Mouse (Mus musculus) lung, adult 2 months (tissue): ENCODE results near the gene Rfx4.

Source experiments
- CTCF ChIP-seq: fragments of 200-500 bp; IDR thresholded peaks from 2 replicates; pipeline ENCODE4 v1.5.1; 2011; ENCODE audit warnings: mild to moderate bottlenecking, low read length, control low read depth; ENCODE audit not compliant: insufficient read depth
- POLR2A ChIP-seq: fragments of 200-500 bp; IDR thresholded peaks from 2 replicates; pipeline ENCODE4 v1.6.1; 2011; ENCODE audit warnings: low read depth, mild to moderate bottlenecking, control low read depth, low read length, borderline replicate concordance; ENCODE audit errors: extremely low read depth

DNA sequence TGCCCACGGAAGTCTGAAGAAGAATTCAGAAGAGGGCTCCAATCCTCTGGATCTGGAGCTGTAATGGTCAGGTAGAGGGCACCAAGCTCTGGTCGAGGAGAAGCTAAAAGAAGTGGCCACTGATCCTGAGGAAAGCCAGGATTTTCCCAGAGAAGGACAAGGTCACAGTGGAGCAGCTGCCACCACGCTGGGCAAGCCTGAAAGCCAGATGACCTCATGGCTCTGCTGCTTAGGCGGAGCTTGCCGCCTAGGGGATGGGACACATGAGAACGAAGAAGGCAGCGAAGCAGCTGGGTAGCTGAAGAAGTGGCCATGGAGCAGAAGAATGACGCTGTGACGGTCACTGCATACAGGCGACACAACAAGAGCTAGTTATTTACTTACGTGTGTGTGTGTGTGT, 99.6 kb downstream of the Rfx4 start:
- TF ChIP-seq POLR2A (no peak), CTCF (no peak)
